Mouse (Mus musculus): ENCODE measurements at regions not wholly inside any gene's neighbourhood (a gene's known extent, or its start where the extent isn't known, plus 50 kb on each side); places are given as distances from the start of the nearest gene placed in this dataset.

GRCm38 (mm10) chr13:97311340-97311739, 70.4 kb downstream of the Enc1 start:
- DNase-seq (ENCODE audit: low read depth in 1 of 2, low spot score in 2 of 2): no peak

- no peak for DNase-seq (ENCODE audit: low read depth in 1 of 2, low spot score in 2 of 2)
Measured at GRCm38 (mm10) chr13:97310855-97311189, 69.9 kb downstream of the Enc1 start.

- no peak for DNase-seq (ENCODE audit: low read depth in 1 of 2, low spot score in 2 of 2)
Measured at GRCm38 (mm10) chr13:97310186-97310854, 69.4 kb downstream of the Enc1 start.

GRCm38 (mm10) chr13:97309411-97309810, 68.5 kb downstream of the Enc1 start:
- DNase-seq (ENCODE audit: low read depth in 1 of 2, low spot score in 2 of 2): no peak

GRCm38 (mm10) chr13:97308431-97308830, 67.5 kb downstream of the Enc1 start:
- no peak for DNase-seq (ENCODE audit: low read depth in 1 of 2, low spot score in 2 of 2)

Measured in monocyte, adult 2 months (primary cell).